Mouse (Mus musculus) telencephalon, adult 2 months (tissue): ENCODE measurements at regions not wholly inside any gene's neighbourhood (a gene's known extent, or its start where the extent isn't known, plus 50 kb on each side); places are given as distances from the start of the nearest gene placed in this dataset.

Source experiments
- DNase-seq: peaks from one replicate; pipeline ENCODE4 v3.0.0-alpha.2; 2011; ENCODE audit warnings: low read depth, low spot score

DNA sequence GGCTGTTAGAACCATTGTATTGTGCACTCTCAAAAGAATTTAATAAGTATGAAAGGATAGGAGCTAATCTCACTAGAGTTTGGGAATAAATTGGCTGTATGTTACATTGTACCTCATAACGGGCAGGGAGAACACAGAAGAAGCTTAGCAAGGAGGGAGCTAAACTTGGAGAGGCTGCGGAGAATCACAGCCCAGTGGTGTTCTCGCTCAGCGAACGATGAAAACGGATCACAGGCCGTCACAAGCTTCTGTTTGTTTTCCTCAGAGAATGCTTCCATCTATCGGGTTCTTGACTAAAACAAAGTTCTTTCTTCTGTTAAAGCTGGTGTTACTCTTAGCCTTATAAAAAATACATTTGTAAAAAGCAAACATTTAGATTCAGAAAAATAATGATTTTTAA is 178.2 kb upstream of the Rnd3 start:
- DNase-seq: no peak

DNA sequence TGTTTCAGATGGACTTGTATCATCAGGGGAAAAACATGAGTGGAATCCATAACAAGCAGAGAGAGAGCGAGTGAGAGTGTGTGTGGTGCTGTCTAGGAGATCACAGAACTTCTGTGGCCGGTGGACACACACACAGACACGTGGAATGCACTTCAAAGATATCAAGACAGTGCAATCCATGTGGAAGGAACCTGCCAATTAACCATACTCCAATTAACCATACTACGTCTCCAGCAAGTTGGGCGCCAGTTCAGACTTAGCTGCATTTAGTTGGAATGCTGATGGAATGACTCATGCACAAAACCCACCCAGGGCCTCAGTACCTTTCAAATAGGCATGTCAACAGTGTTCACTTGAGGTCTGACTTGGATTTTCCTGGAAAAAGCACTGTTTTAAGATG is 172.8 kb upstream of the Rnd3 start:
- DNase-seq: no peak

DNA sequence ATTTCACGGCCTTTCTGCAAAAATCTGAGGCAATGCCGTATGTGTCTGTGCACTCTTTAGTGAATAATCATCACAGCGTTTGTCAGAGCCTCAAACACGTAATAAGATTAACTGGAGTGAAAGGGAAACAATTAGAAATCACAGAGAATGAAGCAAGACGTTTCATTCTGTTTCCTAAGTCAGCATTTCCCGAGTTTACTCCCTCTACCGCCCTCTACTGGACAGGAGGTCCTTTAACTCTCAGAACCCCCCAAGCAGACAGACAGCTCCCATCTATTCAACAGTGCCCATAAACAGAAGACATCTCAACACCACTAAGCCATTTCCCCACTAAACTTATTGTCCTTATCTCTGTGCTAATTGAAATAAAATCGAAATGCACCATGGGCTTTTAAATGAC is 167.5 kb upstream of the Rnd3 start:
- DNase-seq: no peak

DNA sequence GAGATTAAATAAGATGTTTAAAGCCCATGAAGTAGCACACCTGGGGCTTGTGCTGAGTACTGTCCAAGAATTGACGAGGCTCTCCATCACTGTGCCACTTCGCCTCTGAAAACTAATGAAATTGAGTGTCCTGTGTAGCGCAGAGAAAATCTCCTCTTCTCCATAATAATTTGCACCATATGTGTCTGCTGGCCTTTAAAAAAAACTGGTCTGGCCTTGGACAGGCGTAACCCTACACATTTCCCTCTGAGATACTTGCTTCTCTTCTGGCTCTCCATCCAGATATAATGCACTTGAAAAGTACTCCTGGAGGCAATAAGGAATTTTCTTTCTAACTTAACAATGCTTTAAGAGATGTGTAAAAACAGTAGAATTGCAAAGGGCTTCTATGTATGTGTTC is 164.5 kb upstream of the Rnd3 start:
- DNase-seq: no peak

DNA sequence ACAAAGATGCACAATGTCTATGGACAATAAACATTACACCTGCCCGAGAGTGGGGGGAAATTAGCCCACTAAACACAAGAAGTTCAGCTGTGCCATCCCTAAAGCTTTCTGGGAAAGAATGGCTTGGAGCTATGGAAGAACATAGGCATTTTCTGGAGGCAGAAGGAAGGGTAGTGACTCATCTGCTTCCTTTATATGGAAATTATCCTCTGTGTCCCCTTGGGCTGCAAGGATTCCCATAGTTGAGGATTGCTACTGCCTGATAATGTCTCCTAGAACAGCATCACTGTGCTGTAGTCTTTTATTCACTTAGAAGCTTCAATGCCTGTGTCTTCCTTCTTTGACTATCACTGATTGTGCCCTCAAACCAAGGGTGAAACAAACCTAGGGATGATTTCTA is 157.3 kb upstream of the Rnd3 start:
- no peak for DNase-seq

DNA sequence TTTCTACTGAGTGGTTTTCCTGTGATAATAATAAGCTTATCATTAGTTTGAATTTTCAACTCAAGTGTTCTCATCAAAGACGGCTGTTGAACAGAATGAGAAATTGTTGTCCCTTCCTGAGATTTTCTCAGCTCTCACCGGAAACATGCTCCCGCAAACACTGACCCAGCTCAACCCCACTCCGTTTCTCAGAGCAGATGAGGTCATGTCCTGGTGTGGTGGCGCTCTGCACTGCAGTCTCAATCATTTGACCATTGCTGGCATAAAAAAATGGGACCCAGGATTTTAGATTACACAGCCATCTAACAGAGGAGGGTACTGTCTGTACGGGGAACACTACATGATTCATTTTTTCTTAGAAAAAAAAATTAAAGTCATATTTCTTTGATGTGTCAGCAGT is 156.5 kb upstream of the Rnd3 start:
- DNase-seq: no peak

DNA sequence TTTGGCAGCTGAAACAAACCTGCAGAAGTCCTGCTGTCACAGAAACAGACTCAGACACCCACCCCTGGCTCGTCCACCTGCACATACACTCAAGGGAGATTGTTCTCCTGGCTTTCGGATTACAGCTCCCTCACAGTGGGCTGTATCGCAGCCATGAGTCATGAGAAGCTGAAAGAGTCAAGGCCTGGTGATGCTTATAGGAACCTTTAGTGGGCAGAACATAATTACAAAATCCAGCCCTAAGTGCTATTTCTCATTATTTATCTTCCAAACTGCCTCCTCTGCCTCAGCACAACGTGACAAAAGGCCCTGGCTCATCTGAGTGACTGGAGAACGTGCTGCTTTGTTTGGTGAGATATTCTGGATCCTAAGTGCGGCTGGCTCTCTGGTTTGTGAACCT is 155.8 kb upstream of the Rnd3 start:
- DNase-seq: no peak

DNA sequence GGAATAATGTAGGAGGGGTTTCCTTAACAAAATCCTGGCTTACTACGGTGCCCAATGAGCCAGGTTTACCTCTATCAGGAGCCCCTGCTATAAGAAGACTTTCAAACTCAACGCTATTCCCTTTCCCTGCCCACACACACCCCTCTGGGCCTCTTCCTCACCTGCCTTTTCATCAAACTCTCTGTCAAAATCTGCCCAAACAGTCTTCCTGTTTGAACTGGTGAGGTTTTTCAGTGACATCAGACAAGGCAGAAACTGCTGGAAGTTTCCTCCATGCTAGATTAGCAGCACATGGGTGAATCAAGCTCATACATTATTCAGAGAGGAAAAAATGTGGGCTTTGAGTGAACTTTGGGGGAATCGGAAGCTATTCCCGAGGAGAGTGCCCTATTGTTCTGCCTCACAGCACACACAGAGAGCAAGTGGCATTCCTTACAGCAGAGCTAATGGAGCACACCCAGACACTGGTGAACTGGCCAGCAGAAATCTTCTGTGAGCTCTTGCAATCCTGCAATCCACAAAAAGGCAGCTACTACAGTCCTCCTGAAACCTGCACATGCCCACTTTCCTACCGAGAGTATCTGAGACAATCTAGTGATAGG is 141.8 kb upstream of the Rnd3 start:
- no peak for DNase-seq

DNA sequence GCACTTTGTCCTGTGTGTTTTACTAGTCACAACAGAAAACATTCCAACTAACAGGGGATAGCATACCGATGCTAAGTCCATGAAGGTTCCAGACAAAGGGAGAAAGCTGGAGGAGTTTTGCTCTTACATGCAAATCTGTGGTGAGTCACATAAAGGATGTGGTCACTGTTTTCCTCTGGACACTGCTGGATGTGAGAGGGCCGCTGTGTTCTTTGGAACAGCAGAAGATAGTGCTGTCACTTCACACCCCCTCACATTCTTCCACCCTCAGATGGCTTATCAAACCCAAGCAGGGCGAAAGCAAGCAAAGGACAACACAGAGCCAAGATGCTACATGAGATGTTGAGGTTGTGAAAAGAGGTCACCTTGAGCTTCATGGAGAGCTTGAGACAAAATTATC is 139.8 kb upstream of the Rnd3 start:
- no peak for DNase-seq

DNA sequence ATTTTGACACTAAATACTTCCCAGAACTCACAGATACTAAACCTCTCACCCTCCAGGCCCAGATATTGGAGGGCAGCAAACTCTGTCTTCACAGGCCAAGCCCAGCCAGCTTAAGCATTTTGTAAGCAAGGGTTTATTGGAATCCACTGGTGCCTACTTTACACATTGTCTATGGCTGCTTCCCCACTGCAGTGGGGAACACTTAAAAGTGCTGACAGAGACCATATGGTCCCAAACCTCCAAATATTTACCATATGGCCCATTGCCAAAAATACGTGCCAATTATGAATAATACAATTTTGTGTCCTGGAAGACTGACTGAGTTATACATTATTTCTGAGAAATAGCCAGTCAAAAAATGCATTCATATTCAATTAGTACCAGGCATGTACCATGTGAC is 136.7 kb upstream of the Rnd3 start:
- no peak for DNase-seq

DNA sequence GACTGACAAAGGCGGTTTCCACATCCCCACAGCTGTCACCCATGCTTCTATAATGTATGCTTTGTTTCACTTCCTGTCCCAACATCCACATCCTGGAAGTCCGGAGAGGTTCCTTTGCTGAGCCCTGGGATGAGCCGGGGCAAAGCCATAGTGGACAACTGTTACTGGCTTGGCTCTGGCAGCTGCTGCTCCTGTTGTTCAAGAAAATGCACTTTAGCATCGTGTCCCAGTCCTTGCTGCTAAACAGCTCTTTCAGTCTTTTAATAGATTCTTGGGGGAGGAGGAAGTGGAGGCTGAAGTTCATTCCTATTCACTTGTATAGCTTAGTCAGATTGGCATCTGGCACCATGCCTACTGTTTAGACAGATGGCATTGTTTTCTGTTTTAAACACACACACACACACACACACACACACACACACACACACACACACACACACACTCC is 135.9 kb upstream of the Rnd3 start:
- peak; percentile 29 for DNase-seq

DNA sequence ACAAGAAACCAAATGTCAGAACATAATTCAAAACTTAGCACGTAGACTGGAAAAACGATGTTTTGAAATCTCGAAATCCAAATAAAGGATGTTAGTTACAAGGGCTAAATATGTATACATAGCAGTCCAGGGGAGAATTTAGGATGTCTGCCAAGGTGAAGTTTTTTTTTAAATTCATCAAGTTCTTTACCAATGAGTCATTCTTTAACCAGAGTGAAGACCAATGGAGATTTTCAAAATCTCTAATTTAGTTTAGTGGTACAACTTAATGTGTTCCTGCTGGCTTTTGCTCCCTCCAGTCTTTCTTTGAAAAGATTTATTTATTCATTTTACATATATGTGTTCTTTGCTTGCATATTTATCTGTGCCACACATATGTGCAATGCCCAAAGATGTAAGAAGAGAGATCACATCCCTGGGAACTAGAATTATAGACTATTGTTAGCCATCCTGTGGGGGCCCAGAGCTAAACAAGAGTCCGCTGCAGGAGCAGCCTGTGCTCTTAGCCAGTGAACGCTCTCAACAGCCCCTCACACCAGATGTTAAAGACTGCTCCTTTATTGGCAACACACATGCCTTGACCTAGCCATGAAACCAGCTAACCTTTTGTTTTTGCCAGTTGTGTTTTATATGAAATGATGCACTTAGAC is 130.6 kb upstream of the Rnd3 start:
- DNase-seq: no peak

DNA sequence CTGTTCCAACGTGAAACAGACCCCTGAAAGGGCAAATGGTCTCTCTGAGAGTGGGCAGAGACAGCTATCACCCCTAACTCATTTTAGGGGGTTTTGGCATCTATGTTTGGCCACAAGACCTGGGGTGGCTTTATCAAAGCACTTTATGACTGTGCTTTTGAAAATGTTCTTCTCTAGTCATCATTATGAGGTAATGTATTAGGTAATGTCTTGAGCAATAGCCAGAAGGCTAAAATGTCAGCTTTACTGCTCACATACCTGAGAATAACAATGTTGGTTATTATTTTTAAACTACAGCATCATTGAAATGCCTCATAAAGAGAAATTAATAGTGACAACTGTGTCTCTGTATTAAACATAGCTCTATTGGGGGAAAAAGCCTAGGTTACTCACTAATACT is 129.9 kb upstream of the Rnd3 start:
- DNase-seq: no peak

DNA sequence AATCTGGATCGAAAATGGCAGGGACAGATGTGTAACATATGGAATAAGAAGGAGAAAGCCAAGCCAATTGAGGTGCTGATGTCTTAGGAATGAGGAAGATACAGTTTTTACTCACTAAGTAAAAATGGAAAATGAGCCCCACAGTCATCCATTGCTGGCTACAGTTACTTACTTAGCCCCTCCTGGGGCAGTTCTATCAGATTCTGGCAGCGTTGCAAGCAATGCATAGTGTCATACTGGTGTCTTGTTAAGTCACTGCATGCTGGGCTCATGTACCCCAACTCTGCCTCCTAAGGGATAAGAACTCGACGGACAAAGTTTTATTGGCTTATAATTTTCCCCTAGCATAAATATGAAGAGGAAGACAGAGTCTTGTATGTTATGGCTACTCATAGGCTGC is 129.4 kb upstream of the Rnd3 start:
- no peak for DNase-seq

DNA sequence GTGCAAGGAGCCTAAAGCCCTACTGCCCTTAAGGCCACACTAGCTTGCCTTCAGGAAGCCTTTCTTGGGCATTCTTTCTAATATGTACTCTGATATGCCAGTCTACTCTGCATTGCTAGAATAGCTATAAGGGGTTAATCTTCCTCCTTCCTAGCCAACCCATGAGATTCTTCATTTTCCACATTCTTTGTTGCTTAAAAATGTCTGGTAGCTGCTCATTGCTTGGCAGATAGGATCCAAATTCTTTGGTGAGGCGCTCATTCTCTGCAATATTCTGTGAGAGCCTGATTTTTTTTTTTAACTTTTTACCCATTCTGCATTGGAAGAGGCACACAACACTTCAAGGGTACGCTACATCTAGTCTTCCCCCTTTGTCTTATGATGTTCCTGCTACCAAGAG is 127.7 kb upstream of the Rnd3 start:
- DNase-seq: no peak

DNA sequence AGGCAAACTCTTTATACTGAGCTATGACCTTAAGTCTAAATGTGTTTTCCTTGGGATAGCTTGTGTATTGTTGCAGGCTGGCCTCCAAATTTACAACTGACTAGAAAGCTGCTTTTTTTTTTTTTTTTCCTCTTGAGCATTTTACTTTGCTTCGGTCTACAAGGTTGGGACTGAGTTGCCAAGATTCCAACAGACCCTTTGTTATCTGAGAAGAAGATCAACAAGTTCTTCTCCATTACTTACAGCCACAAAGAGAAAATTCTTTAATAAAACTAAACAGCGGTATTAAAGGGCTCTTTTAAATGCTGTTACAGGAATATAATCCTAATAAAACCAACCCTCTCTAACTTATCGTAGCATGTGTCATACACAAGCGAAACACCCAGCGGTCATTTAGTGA is 124.4 kb upstream of the Rnd3 start:
- no peak for DNase-seq

DNA sequence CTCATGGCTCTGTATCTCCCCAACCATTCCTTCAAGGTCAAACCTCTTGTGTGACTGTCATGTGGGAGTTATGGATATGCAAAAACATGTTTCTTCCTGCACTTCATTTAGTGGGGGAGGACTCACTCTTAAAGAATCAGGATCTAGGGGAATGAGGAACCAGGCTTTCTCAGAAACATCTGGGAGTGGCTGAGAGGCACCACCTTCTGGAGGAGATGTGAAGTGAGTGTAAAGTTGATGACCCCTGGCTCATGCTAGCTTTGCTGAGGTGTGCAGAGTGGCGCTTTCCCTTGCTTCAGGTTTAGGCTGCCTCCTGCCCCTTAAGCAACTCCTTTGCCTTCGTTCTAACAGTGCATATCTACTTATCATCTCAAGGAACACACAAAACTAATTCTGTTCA is 119.6 kb upstream of the Rnd3 start:
- no peak for DNase-seq

DNA sequence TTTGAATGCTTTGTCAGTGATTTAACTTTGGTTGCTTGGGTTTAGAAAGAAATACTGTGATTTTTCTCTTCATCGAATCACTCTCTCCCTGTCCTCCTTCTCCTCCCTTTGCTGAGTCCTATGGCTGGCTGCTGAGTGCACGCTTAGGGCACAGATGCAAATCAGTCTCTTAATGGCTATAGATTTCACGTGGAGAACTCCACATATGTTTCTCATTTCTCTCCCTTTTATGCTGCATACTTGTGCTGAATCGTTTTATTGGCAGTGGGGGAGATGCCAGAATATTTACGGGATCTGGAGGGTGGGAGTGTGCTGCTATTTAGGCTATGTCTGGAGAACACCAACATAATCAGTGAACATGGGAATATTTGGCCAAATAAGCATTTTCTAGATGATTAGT is 118.8 kb upstream of the Rnd3 start:
- no peak for DNase-seq

DNA sequence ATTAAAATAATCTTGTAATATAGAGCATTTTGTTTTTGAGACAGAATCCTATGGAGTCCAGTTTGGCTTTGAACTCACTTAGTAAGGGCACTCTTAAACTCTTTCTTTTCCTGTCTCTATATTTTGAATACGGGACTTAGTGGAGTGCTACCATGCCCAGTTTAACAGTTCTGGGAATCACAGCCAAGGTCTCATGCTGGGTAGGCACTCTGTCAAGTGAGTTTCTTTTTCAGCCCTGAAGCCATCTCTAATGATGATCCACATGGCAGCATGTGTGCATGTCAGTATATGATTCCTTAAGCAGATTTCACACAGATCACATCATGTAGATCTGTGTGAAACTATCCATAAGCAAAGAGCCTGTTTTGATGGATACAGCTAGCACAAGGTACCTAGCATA is 113.6 kb upstream of the Rnd3 start:
- DNase-seq: no peak

DNA sequence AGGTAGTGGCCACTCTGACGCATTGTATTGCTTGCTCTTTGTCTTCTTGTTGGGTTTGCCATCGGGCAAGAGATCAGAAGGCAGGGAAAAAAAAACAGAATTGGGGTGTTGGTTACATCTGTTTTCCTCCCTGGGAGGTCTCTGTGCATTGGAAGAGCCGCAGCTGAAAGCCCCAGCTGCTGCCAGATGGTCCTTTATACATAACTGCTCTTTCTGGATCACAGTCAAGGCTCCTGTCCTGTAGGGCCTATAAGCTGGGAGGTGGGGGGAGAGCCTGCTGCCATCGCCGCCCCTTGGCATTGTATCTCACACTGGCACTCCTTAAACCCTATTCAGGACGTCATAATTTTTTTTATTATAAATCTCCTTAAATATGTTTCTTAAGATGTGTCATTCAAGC is 101.9 kb upstream of the Rnd3 start:
- no peak for DNase-seq

DNA sequence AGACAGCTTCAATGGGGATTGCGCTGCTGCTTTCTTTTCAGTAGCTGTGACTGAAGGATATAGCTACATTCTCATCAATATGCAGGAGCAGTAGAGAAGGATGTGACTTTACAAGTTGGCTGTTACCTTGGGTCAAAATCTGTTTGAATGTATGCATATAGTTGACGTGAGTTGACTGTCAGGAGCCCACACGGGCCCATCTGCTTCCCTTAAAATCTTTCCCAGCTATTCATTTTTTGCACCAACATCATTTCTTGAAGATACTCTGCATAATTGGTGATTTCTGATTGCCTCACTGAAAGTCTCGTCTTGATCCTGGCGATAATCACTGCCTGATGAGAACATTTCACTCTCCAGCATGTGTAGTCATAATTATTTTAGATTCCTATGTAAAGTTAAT is 92.7 kb upstream of the Rnd3 start:
- DNase-seq: peak; percentile 23

DNA sequence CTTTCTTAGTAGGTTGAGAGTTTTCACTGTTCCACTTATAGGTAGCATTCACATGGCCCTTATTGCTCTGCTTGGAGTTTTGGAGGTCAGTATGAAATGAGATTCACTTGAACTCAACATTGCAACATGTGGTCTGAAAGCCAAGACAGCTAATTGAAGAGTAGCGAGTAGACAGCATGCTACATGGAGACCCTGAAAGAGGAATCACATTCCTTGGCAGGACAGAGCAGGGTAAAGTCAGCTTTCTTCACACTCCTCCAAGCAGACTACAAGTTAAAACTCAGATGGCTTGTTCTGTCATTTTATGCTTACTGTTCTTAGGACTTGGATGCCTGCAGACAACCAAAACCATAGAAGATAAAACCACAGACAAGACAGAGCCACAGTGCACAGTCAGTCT is 91.1 kb upstream of the Rnd3 start:
- DNase-seq: no peak

DNA sequence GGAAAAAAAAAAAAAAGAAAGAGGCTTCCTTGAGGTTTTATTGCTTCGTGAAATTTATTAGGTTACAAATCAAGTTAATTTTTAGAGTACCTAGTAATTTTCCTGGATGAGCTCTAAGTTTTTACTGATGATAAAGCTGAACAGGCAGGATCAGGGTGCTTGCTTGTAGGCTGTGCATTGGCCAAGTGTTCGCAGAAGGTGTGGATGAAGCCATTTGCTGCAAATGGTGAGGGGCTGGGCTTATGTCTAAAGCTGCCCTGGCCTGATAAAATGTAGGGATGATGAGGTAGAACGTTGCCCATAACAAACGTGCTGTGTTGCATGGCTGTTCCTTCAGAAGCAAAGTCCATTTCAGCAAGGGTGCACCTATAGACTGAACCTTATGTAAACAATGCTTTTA is 90.1 kb upstream of the Rnd3 start:
- DNase-seq: no peak
